Comparison of ENCODE assay signal across 9 mouse cellular contexts in the genomic region with DNA sequence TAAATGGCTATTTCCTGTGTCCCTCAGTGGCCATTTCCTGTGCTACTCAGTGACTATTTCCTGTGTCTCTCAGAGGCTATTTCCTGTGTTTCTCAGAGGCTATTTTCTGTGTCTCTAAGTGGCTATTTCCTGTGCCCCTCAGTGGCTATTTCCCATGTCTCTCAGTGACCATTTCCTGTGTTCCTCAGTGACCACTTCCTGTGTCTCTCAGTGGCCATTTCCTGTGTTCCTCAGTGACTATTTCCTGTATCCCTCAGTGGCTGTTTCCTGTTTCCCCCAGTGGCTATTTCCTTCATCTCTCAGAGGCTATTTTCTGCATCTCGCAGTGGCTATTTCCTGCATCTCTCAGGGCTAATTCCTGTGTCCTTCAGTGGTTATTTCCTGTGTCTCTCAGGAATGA.
DNase-seq lines count a peak whose midpoint lies in the region; ATAC-seq lines count a peak whose summit lies in the region.
"Had no signal": no experiment of that assay in that cellular context is flagged by ENCODE, and none has a peak within 500 bp of the region (broad histone marks: within the 10 kb centered on the region; RNA-seq: fewer than 3 reads in every experiment).

No protein-coding gene starts in this region.

- no peak for ATAC-seq in kidney, embryonic 14.5 days (ENCODE audit: low FRiP score, low TSS enrichment)
- ATAC-seq in heart, embryonic 12.5 days (ENCODE audit: insufficient number of reproducible peaks, low FRiP score) = no peak

- H3K36me3 ChIP-seq in kidney, embryonic 14.5 days (ENCODE audit: control insufficient read depth, insufficient read depth, low read length) = no peaks in the 10 kb centered on the region; the same call in 1 of the 2 replicates
- H3K36me3 ChIP-seq in heart, embryonic 12.5 days = no peaks in the 10 kb centered on the region
- H3K36me3 ChIP-seq: hindbrain, embryonic 12.5 days; liver, embryonic 15.5 days had no signal

- 0 out of 2 replicates have a peak, but pooled peaks cover 12% of the 10 kb centered on the region for H3K4me1 ChIP-seq in kidney, embryonic 14.5 days (ENCODE audit: control insufficient read depth, insufficient read depth, low read length)
- peaks cover 53% of the 10 kb centered on the region for H3K4me1 ChIP-seq in heart, embryonic 12.5 days (replicated peaks)
- H3K4me1 ChIP-seq: liver, embryonic 15.5 days had no signal

- H3K27ac ChIP-seq in kidney, embryonic 14.5 days (ENCODE audit: low read depth, low read length) = peak overlapping the region; percentile 30; the same call in 1 of the 2 replicates
- peak overlapping the region; percentile 63 for H3K27ac ChIP-seq in heart, embryonic 12.5 days (ENCODE audit: poor library complexity, severe bottlenecking)
- H3K27ac ChIP-seq: hindbrain, embryonic 12.5 days; liver, embryonic 15.5 days had no signal

- H3K4me3 ChIP-seq in kidney, embryonic 14.5 days (ENCODE audit: low read length) = no peak overlapping the region
- no peak overlapping the region for H3K4me3 ChIP-seq in heart, embryonic 12.5 days
- H3K4me3 ChIP-seq: hindbrain, embryonic 12.5 days; liver, embryonic 15.5 days had no signal

- no peaks in the 10 kb centered on the region for H3K27me3 ChIP-seq in kidney, embryonic 14.5 days (ENCODE audit: control insufficient read depth, insufficient read depth, low read length)
- no peaks in the 10 kb centered on the region for H3K27me3 ChIP-seq in heart, embryonic 12.5 days (replicated peaks)
- H3K27me3 ChIP-seq: hindbrain, embryonic 12.5 days; liver, embryonic 15.5 days had no signal

- intact Hi-C loops in left cerebral cortex, postnatal 4 days (cut with DNase I) = no loop called here

- WGBS in kidney, embryonic 14.5 days = 92% methylated on average over 1 of the region's 1 CpGs
- 76% methylated on average over 1 of the region's 1 CpGs for WGBS in heart, embryonic 12.5 days

- H3K9ac ChIP-seq in kidney, embryonic 14.5 days (ENCODE audit: low read depth, low read length) = no peak overlapping the region
- no peak overlapping the region for H3K9ac ChIP-seq in heart, embryonic 12.5 days
- H3K9ac ChIP-seq: hindbrain, embryonic 12.5 days; liver, embryonic 15.5 days had no signal

- no peak overlapping the region for H3K4me2 ChIP-seq in kidney, embryonic 14.5 days (replicated peaks; ENCODE audit: low read depth, low read length)
- no peak overlapping the region for H3K4me2 ChIP-seq in heart, embryonic 12.5 days
- H3K4me2 ChIP-seq: hindbrain, embryonic 12.5 days; liver, embryonic 15.5 days had no signal

- DNase-seq in kidney, adult 11 months = no peak
- peak; percentile 15 for DNase-seq in thymus, postnatal 0 days (ENCODE audit: low spot score)
- no peak for DNase-seq in thymus, postnatal 10 days (ENCODE audit: low spot score in 2 of 2)
- DNase-seq in layer of hippocampus, adult 11-12 months (ENCODE audit: low spot score) = no peak
- no peak for DNase-seq in left cerebral cortex, postnatal 4 days

- no peaks in the 10 kb centered on the region for H3K9me3 ChIP-seq in kidney, embryonic 14.5 days (ENCODE audit: control insufficient read depth, low read length)
- H3K9me3 ChIP-seq in heart, embryonic 12.5 days (replicated peaks) = no peaks in the 10 kb centered on the region
- H3K9me3 ChIP-seq: hindbrain, embryonic 12.5 days; liver, embryonic 15.5 days had no signal
